Mouse (Mus musculus) adrenal gland, postnatal 36 days (tissue): ENCODE measurements around the gene Olfr646. TPM values are rescaled to one million over a fixed set of nuclear protein-coding genes. Genes with fewer than 3 reads are reported as not detected.

ENCODE experiments used
- DNase-seq, 2 experiments: peaks; one replicate each; pipeline ENCODE4 v3.0.0; 2021; ENCODE audit warnings: mixed read lengths in 1 of 2
- long read RNA-seq, 2 experiments: library from polyadenylated mRNA; stranded (forward); transcript quantifications; one replicate each; pipeline ENCODE4 v2.0.0; 2021; ENCODE audit warnings: borderline sequencing depth in 2 of 2
- total RNA-seq, 2 experiments: library from RNA; stranded (reverse); gene quantifications; 2 replicates each; pipeline ENCODE4 v1.2.3; 2021

The Olfr646 gene
- not detected for total RNA-seq
- long read RNA-seq, experiment 1, result 0 reads
- long read RNA-seq, experiment 2, result 0 reads

GRCm38 (mm10) chr7:104104757-104104972 lies at the start of gene Olfr646:
Olfr646 (plus strand) TSS chr7:104104873.
- no peak for DNase-seq

- no peak for DNase-seq
Observed at GRCm38 (mm10) chr7:104059215-104059614, 45.5 kb upstream of the Olfr646 start.

GRCm38 (mm10) chr7:104061345-104061744 lies 43.3 kb upstream of the Olfr646 start, which contains the start of gene 4930516K23Rik:
4930516K23Rik (minus strand) TSS chr7:104061445.
- no peak for DNase-seq

GRCm38 (mm10) chr7:104071769-104072168 lies 32.9 kb upstream of the Olfr646 start, which contains the start of gene Olfr644:
Olfr644 (minus strand) TSS chr7:104071869.
- no peak for DNase-seq

- DNase-seq, result no peak
Observed at GRCm38 (mm10) chr7:104085365-104085764, 19.3 kb upstream of the Olfr646 start, which contains the start of gene Olfr645. Olfr645 (minus strand) TSS chr7:104085465.

GRCm38 (mm10) chr7:104103913-104104756 lies 538 bp upstream of the Olfr646 start:
- DNase-seq, result no peak

GRCm38 (mm10) chr7:104129726-104130125 lies 25.1 kb downstream of the Olfr646 start, which contains the start of gene Ubqln5:
Ubqln5 (minus strand) TSS chr7:104129826.
- no peak for DNase-seq

- no peak for DNase-seq
Observed at GRCm38 (mm10) chr7:104137305-104137704, 32.6 kb downstream of the Olfr646 start, which contains the start of gene Olfr643. Olfr643 (minus strand) TSS chr7:104137405.

GRCm38 (mm10) chr7:104143179-104143578 lies 38.5 kb downstream of the Olfr646 start, which contains the start of gene Ubqln3:
Ubqln3 (minus strand) TSS chr7:104143279.
- no peak for DNase-seq

GRCm38 (mm10) chr7:104150456-104150855 lies 45.8 kb downstream of the Olfr646 start, which contains the start of gene Ubqlnl:
Ubqlnl (minus strand) TSS chr7:104150556.
- DNase-seq, result no peak

Other genes with a start within 250 kb of the Olfr646 start
- gene Olfr66, start 218.6 kb upstream of the Olfr646 start, total RNA-seq, result not detected
- gene Olfr64, start 210.4 kb upstream of the Olfr646 start, total RNA-seq, result not detected
- gene Olfr65, start 201.4 kb upstream of the Olfr646 start, total RNA-seq, result not detected
- gene Olfr631, start 176.0 kb upstream of the Olfr646 start, total RNA-seq, result not detected
- not detected for gene Olfr632, start 170.5 kb upstream of the Olfr646 start, total RNA-seq
- gene Olfr633, start 160.4 kb upstream of the Olfr646 start, total RNA-seq, result not detected
- not detected for gene Olfr635, start 133.7 kb upstream of the Olfr646 start, total RNA-seq
- gene Olfr638, start 106.1 kb upstream of the Olfr646 start, total RNA-seq, result not detected
- gene Olfr639, start 87.6 kb upstream of the Olfr646 start, total RNA-seq, result not detected
- not detected for gene Olfr640, start 79.3 kb upstream of the Olfr646 start, total RNA-seq
- gene Olfr641, start 69.4 kb upstream of the Olfr646 start, total RNA-seq, result not detected
- not detected for gene Olfr642, start 52.2 kb upstream of the Olfr646 start, total RNA-seq
- not detected for gene 4930516K23Rik, start 43.4 kb upstream of the Olfr646 start, total RNA-seq
- not detected for gene Olfr644, start 33.0 kb upstream of the Olfr646 start, total RNA-seq
- gene Olfr645, start 19.4 kb upstream of the Olfr646 start, total RNA-seq, result not detected
- not detected for gene Ubqln5, start 25.0 kb downstream of the Olfr646 start, total RNA-seq
- gene Olfr643, start 32.5 kb downstream of the Olfr646 start, total RNA-seq, result not detected
- gene Ubqln3, start 38.4 kb downstream of the Olfr646 start, total RNA-seq, result not detected
- gene Ubqlnl, start 45.7 kb downstream of the Olfr646 start, total RNA-seq, result not detected
- gene Olfm5, start 60.0 kb downstream of the Olfr646 start, total RNA-seq, result not detected
- gene Olfr648, start 78.5 kb downstream of the Olfr646 start, total RNA-seq, result not detected
- not detected for gene Olfr649, start 91.1 kb downstream of the Olfr646 start, total RNA-seq
- under 1 TPM; 0.26 to 0.36 TPM for gene Trim6, start 113.9 kb downstream of the Olfr646 start, total RNA-seq
- gene Trim34a, start 139.6 kb downstream of the Olfr646 start, total RNA-seq, result 10 to 100 TPM in 1 of 2 experiments, 1 to 10 TPM in 1; 7.3 to 10.5 TPM
- gene Trim5, start 183.2 kb downstream of the Olfr646 start, total RNA-seq, result 1 to 10 TPM; 4.2 to 8.4 TPM
- 10 to 100 TPM in 1 of 2 experiments, 1 to 10 TPM in 1; 9.7 to 19.6 TPM for gene Trim12a, start 210.6 kb downstream of the Olfr646 start, total RNA-seq
- 1 to 10 TPM in 1 of 2 experiments, under 1 TPM in 1; 0.76 to 1.1 TPM for gene Trim34b, start 224.6 kb downstream of the Olfr646 start, total RNA-seq
- gene Trim12c, start 248.5 kb downstream of the Olfr646 start, total RNA-seq, result 10 to 100 TPM in 1 of 2 experiments, 1 to 10 TPM in 1; 9.9 to 14.6 TPM